Mouse (Mus musculus): ENCODE measurements around the gene Pde10a.

GRCm38 (mm10) chr17:8674651-8675050, 149.5 kb downstream of the Pde10a start:
- TF ChIP-seq POLR2A (IDR thresholded peaks at IDR 0.05; ENCODE audit: low read depth, low read length) = no peak
- TF ChIP-seq CTCF (conservative IDR thresholded peaks at IDR 0.05; ENCODE audit: insufficient read depth, insufficient read length, low read depth, low read length) = no peak
